Mouse (Mus musculus): Measurements from ENCODE around the gene Lsamp. TPM values are rescaled to one million over a fixed set of nuclear protein-coding genes. Genes with fewer than 3 reads are reported as not detected.

Lsamp gene
- total and polyA plus RNA-seq, 2 experiments from 2014 or later: 116 to 210 TPM

DNA sequence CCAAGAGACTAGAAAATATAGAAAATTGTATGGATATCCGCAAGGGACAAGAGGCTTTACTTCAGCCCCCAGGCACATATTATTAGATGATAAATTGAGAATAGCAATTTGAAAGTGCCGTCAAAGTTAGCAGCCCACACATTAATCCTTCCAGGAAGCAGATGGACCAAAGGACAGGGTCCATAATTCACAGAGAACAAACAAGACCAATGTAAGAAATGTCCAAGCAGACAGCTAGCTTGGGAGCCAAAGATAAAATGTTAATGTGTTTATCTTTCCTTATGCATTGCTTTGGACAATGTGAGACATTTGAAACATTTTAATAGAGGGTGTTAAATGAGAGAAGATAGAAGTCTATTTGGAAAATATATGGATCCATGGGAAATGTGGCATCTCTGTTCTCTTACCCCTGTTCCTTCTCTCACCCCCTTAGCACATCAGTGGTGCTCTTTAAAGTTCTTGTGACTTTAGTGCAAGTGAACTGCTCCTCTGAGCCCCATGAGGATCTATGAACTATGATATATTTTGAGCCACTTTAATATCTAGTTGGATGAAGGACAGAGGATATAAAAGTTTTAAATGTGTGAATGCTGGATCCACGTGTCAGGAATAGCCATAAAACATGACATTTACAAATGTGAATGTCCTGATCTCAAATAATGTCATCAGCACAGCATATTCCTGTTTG, 1952.9 kb downstream of the Lsamp start:
- no peaks in the 10 kb centered on the region for H3K36me3 ChIP-seq (ENCODE audit: insufficient read depth, low read length)
- no peak overlapping the region for H3K27ac ChIP-seq (ENCODE audit: low read depth, low read length)
- no peak for DNase-seq (ENCODE audit: low spot score)
- H3K4me3 ChIP-seq (ENCODE audit: low read depth, low read length): no peak overlapping the region
- no peaks in the 10 kb centered on the region for H3K9me3 ChIP-seq (ENCODE audit: low read length)
- no peak for TF ChIP-seq CTCF (IDR thresholded peaks at IDR 0.05)
- ATAC-seq (ENCODE audit: low FRiP score): no peak
- H3K27me3 ChIP-seq (ENCODE audit: insufficient read depth, low read length): no peaks in the 10 kb centered on the region
- H3K9ac ChIP-seq (replicated peaks; ENCODE audit: low read length, poor library complexity, severe bottlenecking): no peak overlapping the region
- H3K4me2 ChIP-seq (ENCODE audit: low read depth, low read length, poor library complexity, severe bottlenecking): no peak overlapping the region
- 82% methylated on average over 3 of the region's 3 CpGs for WGBS
- no peaks in the 10 kb centered on the region for H3K4me1 ChIP-seq (ENCODE audit: insufficient read depth, low read length)

DNA sequence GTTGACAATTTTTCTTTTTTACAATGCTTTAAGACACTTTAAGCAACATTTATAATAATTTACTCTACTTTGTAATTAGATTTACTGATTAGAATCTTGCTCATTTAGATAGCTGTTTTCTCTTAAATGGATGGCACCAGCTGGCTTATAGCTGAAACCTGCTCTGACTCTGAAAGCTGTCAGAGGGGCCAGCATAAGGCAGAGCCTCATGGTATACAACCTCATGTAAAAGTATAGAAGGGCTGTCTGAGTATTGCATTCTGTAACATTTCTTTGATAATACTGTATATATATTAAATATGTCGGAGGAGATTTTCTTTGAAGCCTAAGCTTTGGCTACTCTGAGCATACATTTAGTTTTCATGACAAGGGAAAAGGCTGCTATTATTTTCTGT, 1953.4 kb downstream of the Lsamp start:
- Histone ChIP-seq H3K27me3 (ENCODE audit: insufficient read depth, low read length) (no peaks in the 10 kb centered on the region), H3K9me3 (ENCODE audit: low read length) (no peaks in the 10 kb centered on the region), H3K4me2 (ENCODE audit: low read depth, low read length, poor library complexity, severe bottlenecking) (no peak overlapping the region), H3K36me3 (ENCODE audit: insufficient read depth, low read length) (no peaks in the 10 kb centered on the region), H3K4me1 (ENCODE audit: insufficient read depth, low read length) (no peaks in the 10 kb centered on the region), H3K4me3 (ENCODE audit: low read depth, low read length) (no peak overlapping the region), H3K27ac (ENCODE audit: low read depth, low read length) (no peak overlapping the region), H3K9ac (replicated peaks; ENCODE audit: low read length, poor library complexity, severe bottlenecking) (no peak overlapping the region)
- TF ChIP-seq CTCF (IDR thresholded peaks at IDR 0.05): no peak
- no peak for DNase-seq (ENCODE audit: low spot score)
- no peak for ATAC-seq (ENCODE audit: low FRiP score)
- 83% methylated on average over 1 of the region's 1 CpGs for WGBS

DNA sequence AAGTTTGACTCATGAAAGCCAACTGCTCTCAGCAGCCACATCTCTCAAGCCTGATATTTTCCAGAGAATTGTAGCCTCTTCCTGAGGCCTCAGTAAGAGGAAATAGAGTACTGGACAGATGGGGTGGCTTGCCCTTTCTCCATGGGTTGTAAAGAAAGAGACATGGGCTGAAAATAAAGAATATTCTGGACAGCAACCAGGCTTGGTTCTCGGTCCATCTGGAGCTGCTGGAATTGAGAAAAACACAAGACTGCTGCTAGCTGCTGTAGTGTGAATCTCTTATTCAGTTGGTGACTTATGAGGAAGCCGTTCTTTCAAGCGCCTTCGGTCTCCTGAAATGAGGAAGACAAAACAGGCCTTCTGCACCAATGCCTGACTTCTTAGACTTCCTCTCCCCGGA, 1954.1 kb downstream of the Lsamp start:
- WGBS: 95% methylated on average over 5 of the region's 5 CpGs
- Histone ChIP-seq H3K9me3 (ENCODE audit: low read length) (no peaks in the 10 kb centered on the region), H3K4me2 (ENCODE audit: low read depth, low read length, poor library complexity, severe bottlenecking) (no peak overlapping the region), H3K4me1 (ENCODE audit: insufficient read depth, low read length) (no peaks in the 10 kb centered on the region), H3K36me3 (ENCODE audit: insufficient read depth, low read length) (no peaks in the 10 kb centered on the region), H3K27me3 (ENCODE audit: insufficient read depth, low read length) (no peaks in the 10 kb centered on the region), H3K4me3 (ENCODE audit: low read depth, low read length) (no peak overlapping the region), H3K9ac (replicated peaks; ENCODE audit: low read length, poor library complexity, severe bottlenecking) (no peak overlapping the region), H3K27ac (ENCODE audit: low read depth, low read length) (no peak overlapping the region)
- no peak for TF ChIP-seq CTCF (IDR thresholded peaks at IDR 0.05)
- DNase-seq (ENCODE audit: low spot score): no peak
- no peak for ATAC-seq (ENCODE audit: low FRiP score)

DNA sequence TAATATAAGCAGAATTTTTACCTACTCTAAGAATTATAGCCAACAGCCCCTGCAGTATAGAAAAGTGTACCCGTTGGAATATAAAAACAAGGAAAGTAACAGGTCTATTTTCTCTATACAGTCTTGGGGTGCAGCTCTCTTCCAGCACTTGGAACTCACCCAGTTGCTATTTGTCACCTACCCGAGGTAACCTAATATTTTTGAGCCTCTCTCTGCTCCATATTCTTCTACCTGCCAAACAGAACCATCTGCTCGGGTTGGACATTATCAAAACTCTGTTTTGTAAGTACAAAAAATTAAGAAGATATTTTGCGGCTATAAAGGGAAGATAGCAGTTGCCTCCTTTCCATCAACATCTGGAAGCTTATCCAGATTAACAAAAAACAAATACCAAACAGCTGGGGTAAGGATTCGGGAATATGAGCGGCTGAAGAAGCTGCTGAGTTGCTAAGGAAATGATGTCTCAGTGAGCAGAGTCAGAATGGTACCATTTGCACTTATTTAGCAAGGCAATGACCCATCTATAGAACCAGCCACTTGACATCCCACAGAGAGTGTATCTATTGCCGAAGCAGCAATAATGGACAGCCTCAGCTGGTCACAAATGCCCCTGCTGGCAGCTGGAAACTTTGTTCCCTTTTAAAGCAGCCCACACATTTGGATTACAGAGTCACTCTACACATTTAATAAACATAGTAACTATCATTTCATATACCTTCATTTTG, 1957.6 kb downstream of the Lsamp start:
- 83% methylated on average over 7 of the region's 7 CpGs for WGBS
- H3K9me3 ChIP-seq (ENCODE audit: low read length): no peaks in the 10 kb centered on the region
- no peaks in the 10 kb centered on the region for H3K27me3 ChIP-seq (ENCODE audit: insufficient read depth, low read length)
- no peak overlapping the region for H3K9ac ChIP-seq (replicated peaks; ENCODE audit: low read length, poor library complexity, severe bottlenecking)
- ATAC-seq (ENCODE audit: low FRiP score): no peak
- no peak for DNase-seq (ENCODE audit: low spot score)
- no peak overlapping the region for H3K4me3 ChIP-seq (ENCODE audit: low read depth, low read length)
- no peaks in the 10 kb centered on the region for H3K36me3 ChIP-seq (ENCODE audit: insufficient read depth, low read length)
- no peak for TF ChIP-seq CTCF (IDR thresholded peaks at IDR 0.05)
- H3K4me2 ChIP-seq (ENCODE audit: low read depth, low read length, poor library complexity, severe bottlenecking): no peak overlapping the region
- H3K4me1 ChIP-seq (ENCODE audit: insufficient read depth, low read length): no peaks in the 10 kb centered on the region
- H3K27ac ChIP-seq (ENCODE audit: low read depth, low read length): no peak overlapping the region

DNA sequence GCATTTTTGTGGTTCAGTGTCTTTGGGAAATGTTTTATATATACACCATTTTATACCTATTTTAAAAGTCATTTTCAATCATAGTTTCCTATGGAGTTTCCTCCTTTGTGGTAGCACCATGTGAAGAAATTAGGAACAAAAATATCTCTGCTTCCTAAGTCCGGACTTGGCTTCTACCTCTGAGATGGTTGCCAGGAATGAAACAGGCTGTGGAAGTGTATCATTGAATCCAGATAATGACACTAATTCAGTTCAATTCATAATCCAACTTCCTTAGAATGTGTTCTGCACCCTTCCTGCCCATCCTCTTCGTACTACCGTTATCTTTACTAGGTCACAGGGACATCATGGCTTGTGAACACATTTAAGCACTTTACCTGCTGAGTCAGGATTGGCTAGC, 1973.7 kb downstream of the Lsamp start:
- Histone ChIP-seq H3K4me3 (ENCODE audit: low read depth, low read length) (no peak overlapping the region), H3K4me2 (ENCODE audit: low read depth, low read length, poor library complexity, severe bottlenecking) (no peak overlapping the region), H3K9ac (replicated peaks; ENCODE audit: low read length, poor library complexity, severe bottlenecking) (no peak overlapping the region), H3K4me1 (ENCODE audit: insufficient read depth, low read length) (no peaks in the 10 kb centered on the region), H3K27me3 (ENCODE audit: insufficient read depth, low read length) (no peaks in the 10 kb centered on the region), H3K36me3 (ENCODE audit: insufficient read depth, low read length) (no peaks in the 10 kb centered on the region), H3K27ac (ENCODE audit: low read depth, low read length) (no peak overlapping the region), H3K9me3 (ENCODE audit: low read length) (no peaks in the 10 kb centered on the region)
- no peak for DNase-seq (ENCODE audit: low spot score)
- WGBS: 93% methylated on average over 3 of the region's 3 CpGs
- no peak for ATAC-seq (ENCODE audit: low FRiP score)
- TF ChIP-seq CTCF (IDR thresholded peaks at IDR 0.05): no peak

DNA sequence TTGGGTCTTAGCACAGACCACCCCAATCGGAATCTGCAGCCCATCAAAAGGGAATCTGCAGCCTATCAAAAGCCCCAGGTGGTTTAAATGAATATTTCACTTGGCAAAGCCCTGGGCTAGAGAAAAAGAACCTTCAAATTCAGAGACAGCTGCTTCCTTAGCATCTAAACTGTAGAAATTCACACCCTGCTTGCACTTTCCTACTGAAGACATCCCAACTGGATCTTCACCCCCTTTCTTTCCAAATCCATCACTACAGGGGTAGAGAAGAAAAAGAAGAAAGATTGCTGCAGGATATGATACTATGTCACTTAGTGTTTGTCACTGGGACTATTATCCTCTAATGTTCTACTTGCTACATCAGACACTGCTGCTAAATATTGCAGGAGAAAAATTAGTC, 1981.5 kb downstream of the Lsamp start:
- no peak overlapping the region for H3K9ac ChIP-seq (replicated peaks; ENCODE audit: low read length, poor library complexity, severe bottlenecking)
- no peak overlapping the region for H3K27ac ChIP-seq (ENCODE audit: low read depth, low read length)
- no peaks in the 10 kb centered on the region for H3K9me3 ChIP-seq (ENCODE audit: low read length)
- no peaks in the 10 kb centered on the region for H3K4me1 ChIP-seq (ENCODE audit: insufficient read depth, low read length)
- TF ChIP-seq CTCF (IDR thresholded peaks at IDR 0.05): no peak
- no peak for ATAC-seq (ENCODE audit: low FRiP score)
- no peak for DNase-seq (ENCODE audit: low spot score)
- H3K4me2 ChIP-seq (ENCODE audit: low read depth, low read length, poor library complexity, severe bottlenecking): no peak overlapping the region
- 59% methylated on average over 1 of the region's 1 CpGs for WGBS
- no peaks in the 10 kb centered on the region for H3K36me3 ChIP-seq (ENCODE audit: insufficient read depth, low read length)
- no peak overlapping the region for H3K4me3 ChIP-seq (ENCODE audit: low read depth, low read length)
- H3K27me3 ChIP-seq (ENCODE audit: insufficient read depth, low read length): no peaks in the 10 kb centered on the region

Measured in midbrain, postnatal 0 days (tissue).